Mouse (Mus musculus) lung, embryonic 14.5 days (tissue): ENCODE results near the gene Kcnma1. TPM values are rescaled to one million over a fixed set of nuclear protein-coding genes. Genes with fewer than 3 reads are reported as not detected.

Source experiments
- ATAC-seq: fragments of 200-750 bp; cut with Nextera tagmentation; 2 replicates; pipeline ENCODE4 v1.8.0; 2017; ENCODE audit warnings: mild to moderate bottlenecking, moderate TSS enrichment, moderate library complexity; ENCODE audit not compliant: insufficient read depth
- DNase-seq: peaks from one replicate; pipeline ENCODE4 v3.0.0-alpha.2; 2015
- H3K27ac ChIP-seq: fragments of 300-500 bp; sonication (generic); 2 replicates; pipeline ENCODE4 v1.5.1; 2014; ENCODE audit warnings: low read depth, mild to moderate bottlenecking, moderate library complexity
- H3K27me3 ChIP-seq: fragments of 300-500 bp; sonication (generic); 2 replicates; pipeline ENCODE4 v1.6.1; 2014; ENCODE audit warnings: low read length, control low read depth; ENCODE audit not compliant: insufficient read depth
- H3K36me3 ChIP-seq: fragments of 300-500 bp; sonication (generic); 2 replicates; pipeline ENCODE4 v1.6.1; 2014; ENCODE audit warnings: control low read depth; ENCODE audit not compliant: insufficient read depth
- H3K4me1 ChIP-seq: fragments of 300-500 bp; sonication (generic); 2 replicates; pipeline ENCODE4 v1.6.1; 2014; ENCODE audit warnings: antibody characterized with exemption, control low read depth; ENCODE audit not compliant: insufficient read depth
- H3K4me2 ChIP-seq: fragments of 300-500 bp; sonication (generic); 2 replicates; pipeline ENCODE4 v1.6.1; 2014; ENCODE audit warnings: mild to moderate bottlenecking
- H3K4me3 ChIP-seq: fragments of 300-500 bp; sonication (generic); 2 replicates; pipeline ENCODE4 v1.5.1; 2014; ENCODE audit warnings: low read depth, low read length
- H3K9ac ChIP-seq: fragments of 300-500 bp; sonication (generic); 2 replicates; pipeline ENCODE4 v1.6.1; 2014
- H3K9me3 ChIP-seq: fragments of 300-500 bp; sonication (generic); 2 replicates; pipeline ENCODE4 v1.6.1; 2016; ENCODE audit warnings: low read depth, low read length, control low read depth
- CTCF ChIP-seq: IDR thresholded peaks from 2 replicates; pipeline ENCODE4 v1.5.1; 2016; ENCODE audit warnings: antibody characterized with exemption, low read depth
- WGBS: fragments of 180-500 bp; shearing (Covaris S2); extraction: QIAGEN DNeasy Blood & Tissue Kit; methylation state at CpG from one replicate; pipeline ENCODE4 v1.1.7; 2014; 5-methylcytosine and 5-hydroxymethylcytosine counted together
- polyA plus RNA-seq: library from polyadenylated mRNA; unstranded; fragments of >200 nt; fragmentation: Nextera tagmentation; extraction: Ambion mirVana; gene quantifications from 2 replicates; pipeline ENCODE4 v1.2.1, GENCODE M21; 2014

Gene Kcnma1
- polyA plus RNA-seq, 1 experiment from 2014 or later = 1.5 TPM

DNA sequence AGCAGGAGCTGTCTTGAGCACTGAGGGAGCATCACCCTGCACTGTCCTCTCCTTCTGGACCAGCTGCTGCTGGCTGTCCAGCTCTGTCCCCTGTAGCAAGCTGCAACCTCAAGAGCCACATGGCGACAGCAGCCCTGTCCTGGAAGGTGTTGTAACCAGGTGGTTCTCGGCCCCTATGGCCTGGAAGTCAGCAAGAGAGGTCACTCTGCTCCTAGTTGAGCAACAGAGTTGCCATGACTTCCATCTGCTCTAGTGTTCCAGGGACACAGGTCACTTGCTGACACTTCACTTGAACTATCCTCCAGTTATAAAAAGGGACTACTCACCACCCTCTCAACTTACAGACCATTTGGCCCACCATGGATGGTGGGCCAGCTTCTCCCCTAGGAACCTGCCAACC is 139.7 kb downstream of the Kcnma1 start:
- DNase-seq (no peak), ATAC-seq (no peak)
- Histone ChIP-seq H3K9ac (no peak overlapping the region), H3K4me1 (no peaks in the 10 kb centered on the region), H3K4me3 (no peak overlapping the region), H3K36me3 (no peaks in the 10 kb centered on the region), H3K9me3 (no peaks in the 10 kb centered on the region), H3K27ac (no peak overlapping the region), H3K27me3 (no peaks in the 10 kb centered on the region), H3K4me2 (no peak overlapping the region)
- WGBS = 69% methylated on average over 2 of the region's 2 CpGs
- TF ChIP-seq CTCF = peak; percentile 30; the same call in 1 of the 2 replicates

DNA sequence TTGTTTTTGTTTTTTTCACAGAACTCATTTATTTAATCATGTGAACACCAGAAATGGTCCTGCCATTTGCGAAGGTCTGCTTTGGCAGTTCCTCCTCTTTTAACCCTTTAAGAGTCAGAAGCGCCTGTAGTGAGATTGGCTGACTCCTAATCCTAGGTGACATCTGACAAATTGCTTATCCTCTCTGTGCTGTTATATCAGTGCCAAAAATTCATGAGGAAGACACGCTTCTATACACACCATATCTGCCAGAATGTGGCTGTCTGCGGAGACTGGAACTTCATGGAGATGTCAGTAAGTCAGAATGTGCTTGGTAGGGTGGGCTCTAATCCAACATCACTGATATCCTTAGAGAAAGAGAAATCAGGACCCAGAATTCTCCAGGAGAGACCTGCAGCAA is 157.3 kb downstream of the Kcnma1 start:
- Histone ChIP-seq H3K4me3 (no peak overlapping the region), H3K9ac (no peak overlapping the region), H3K9me3 (no peaks in the 10 kb centered on the region), H3K36me3 (no peaks in the 10 kb centered on the region), H3K27me3 (no peaks in the 10 kb centered on the region), H3K4me1 (no peaks in the 10 kb centered on the region), H3K4me2 (no peak overlapping the region), H3K27ac (no peak overlapping the region)
- 62% methylated on average over 4 of the region's 4 CpGs for WGBS
- DNase-seq = no peak
- no peak for TF ChIP-seq CTCF
- no peak for ATAC-seq

DNA sequence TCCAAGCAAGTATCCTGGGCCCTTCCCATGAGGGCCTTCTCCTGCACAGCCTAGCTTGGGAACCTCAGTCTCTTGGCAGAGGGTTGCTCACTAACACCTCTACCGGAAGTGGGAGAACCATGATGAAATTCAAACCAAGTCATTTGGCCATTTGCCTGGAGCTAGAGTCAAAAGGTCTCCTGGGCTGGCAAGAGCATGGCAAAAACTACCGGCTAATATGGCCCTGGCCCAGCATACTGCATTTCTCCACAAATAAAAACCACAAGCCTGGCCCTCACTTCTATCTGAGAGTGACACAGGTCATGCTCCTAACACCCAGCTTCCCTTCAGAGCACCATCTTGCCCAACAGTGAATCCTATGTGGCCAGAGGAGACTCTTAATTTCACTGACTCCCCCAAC is 159.3 kb downstream of the Kcnma1 start:
- H3K36me3 ChIP-seq = no peaks in the 10 kb centered on the region
- WGBS = 43% methylated on average over 2 of the region's 2 CpGs
- DNase-seq = peak; percentile 77
- no peak overlapping the region for H3K4me3 ChIP-seq
- no peak overlapping the region for H3K9ac ChIP-seq
- H3K27ac ChIP-seq = no peak overlapping the region
- ATAC-seq = no peak
- no peaks in the 10 kb centered on the region for H3K27me3 ChIP-seq
- no peak for TF ChIP-seq CTCF
- H3K4me2 ChIP-seq = no peak overlapping the region
- H3K4me1 ChIP-seq = no peaks in the 10 kb centered on the region
- H3K9me3 ChIP-seq = no peaks in the 10 kb centered on the region

DNA sequence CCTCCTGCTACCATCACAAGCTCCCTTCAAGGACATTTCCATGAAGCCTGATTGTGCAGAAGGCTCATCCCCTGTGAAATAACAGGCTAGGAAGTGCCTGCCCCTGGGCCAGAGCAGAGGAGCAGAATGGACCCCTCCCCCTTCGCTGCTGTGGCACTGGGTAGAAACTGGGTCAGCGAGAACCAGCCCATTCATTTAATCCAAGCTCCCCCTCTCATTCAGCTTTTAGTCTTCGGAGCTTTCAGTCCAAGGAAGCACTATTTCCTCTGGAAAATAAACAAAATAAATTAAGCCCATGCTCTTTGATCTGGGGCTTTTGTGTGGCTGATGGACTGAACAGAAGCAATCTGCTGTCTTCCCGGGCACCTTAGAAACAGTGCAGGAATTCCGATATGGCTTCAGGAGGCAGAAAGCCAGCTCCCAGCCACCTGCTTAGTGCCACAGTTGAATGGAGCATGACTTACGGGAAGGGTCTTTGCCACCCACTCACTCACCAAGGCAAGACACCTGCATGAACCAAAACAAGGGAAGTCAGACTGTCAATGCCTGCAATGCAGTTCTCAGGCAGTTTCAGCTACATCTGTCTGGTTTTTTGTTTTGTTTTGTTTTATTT is 165.7 kb downstream of the Kcnma1 start:
- no peak for ATAC-seq
- Histone ChIP-seq H3K4me2 (no peak overlapping the region), H3K9me3 (no peaks in the 10 kb centered on the region), H3K27me3 (no peaks in the 10 kb centered on the region), H3K9ac (no peak overlapping the region), H3K27ac (no peak overlapping the region), H3K4me3 (no peak overlapping the region), H3K36me3 (no peaks in the 10 kb centered on the region), H3K4me1 (no peaks in the 10 kb centered on the region)
- DNase-seq = peak; percentile 4
- 34% methylated on average over 6 of the region's 6 CpGs for WGBS
- no peak for TF ChIP-seq CTCF

DNA sequence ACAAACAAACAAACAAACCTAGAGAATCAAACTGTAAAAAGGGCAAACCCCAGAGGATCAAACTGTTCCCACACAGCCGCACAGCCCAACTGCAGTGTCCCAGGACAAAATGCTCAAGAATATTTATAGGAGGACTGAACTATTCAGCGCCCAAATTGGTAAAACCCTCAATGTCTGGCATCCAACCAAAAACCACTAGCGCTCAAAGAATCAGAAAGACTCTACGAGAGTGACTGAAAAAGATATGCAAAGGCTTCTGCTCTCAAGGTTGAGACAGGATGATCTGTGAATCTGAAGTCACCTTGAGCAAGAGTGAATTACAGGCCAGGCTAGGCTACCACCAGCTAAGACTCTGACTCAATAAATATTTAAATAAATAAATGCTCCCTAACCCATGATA is 167.6 kb downstream of the Kcnma1 start:
- no peak for DNase-seq
- whole genome bisulfite sequencing = 76% methylated on average over 4 of the region's 4 CpGs
- Histone ChIP-seq H3K9me3 (no peaks in the 10 kb centered on the region), H3K27me3 (no peaks in the 10 kb centered on the region), H3K36me3 (no peaks in the 10 kb centered on the region), H3K4me3 (no peak overlapping the region), H3K4me1 (no peaks in the 10 kb centered on the region), H3K9ac (no peak overlapping the region), H3K4me2 (no peak overlapping the region), H3K27ac (no peak overlapping the region)
- no peak for TF ChIP-seq CTCF
- no peak for ATAC-seq

DNA sequence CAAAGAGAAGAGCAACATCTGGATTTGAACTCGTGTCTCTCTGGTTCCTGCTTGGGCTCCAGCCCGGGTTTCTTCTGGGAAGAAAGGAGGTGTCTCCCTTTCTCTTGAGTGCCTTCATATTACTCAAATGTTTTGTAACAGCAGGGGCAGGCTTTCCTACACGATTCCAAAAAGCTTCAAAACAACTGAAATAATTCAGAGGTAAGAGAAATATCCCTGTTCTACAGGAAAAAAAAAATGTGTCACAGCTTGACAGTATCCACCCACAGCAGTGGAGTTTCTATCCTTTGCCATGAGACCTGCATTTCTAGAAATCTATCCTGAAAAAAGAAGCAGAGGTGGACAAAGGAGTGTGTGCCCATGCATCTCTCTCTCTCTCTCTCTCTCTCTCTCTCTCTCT is 172.3 kb downstream of the Kcnma1 start:
- Histone ChIP-seq H3K27ac (no peak overlapping the region), H3K9me3 (no peaks in the 10 kb centered on the region), H3K4me1 (no peaks in the 10 kb centered on the region), H3K4me2 (no peak overlapping the region), H3K27me3 (no peaks in the 10 kb centered on the region), H3K36me3 (no peaks in the 10 kb centered on the region), H3K9ac (no peak overlapping the region), H3K4me3 (no peak overlapping the region)
- no peak for TF ChIP-seq CTCF
- ATAC-seq = no peak
- no peak for DNase-seq
- 68% methylated on average over 3 of the region's 3 CpGs for WGBS

DNA sequence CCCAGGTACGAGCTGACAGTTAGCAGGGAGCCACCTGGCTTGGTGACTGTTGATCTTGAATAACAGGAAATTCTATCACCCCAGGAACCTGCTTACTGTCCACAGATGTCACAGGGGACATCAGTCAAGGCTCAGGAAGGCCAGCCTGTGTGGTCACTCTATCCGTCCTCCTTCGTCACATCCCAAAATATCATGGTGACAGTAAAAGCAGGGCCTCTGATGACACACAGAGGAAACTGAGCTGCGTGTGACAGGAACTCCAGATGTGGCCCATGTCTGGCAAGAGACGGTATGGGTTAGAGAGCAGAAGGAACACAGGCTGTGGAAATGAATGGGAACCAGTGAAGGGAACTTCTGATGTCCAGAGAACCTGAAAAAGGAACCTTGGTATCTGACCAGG is 174.7 kb downstream of the Kcnma1 start:
- no peaks in the 10 kb centered on the region for H3K27me3 ChIP-seq
- 58% methylated on average over 5 of the region's 5 CpGs for WGBS
- no peak overlapping the region for H3K4me2 ChIP-seq
- H3K27ac ChIP-seq = no peak overlapping the region
- TF ChIP-seq CTCF = no peak
- H3K4me1 ChIP-seq = no peaks in the 10 kb centered on the region
- no peak overlapping the region for H3K4me3 ChIP-seq
- DNase-seq (no peak), ATAC-seq (no peak)
- H3K36me3 ChIP-seq = no peaks in the 10 kb centered on the region
- no peak overlapping the region for H3K9ac ChIP-seq
- H3K9me3 ChIP-seq = no peaks in the 10 kb centered on the region
